Mouse (Mus musculus): ENCODE data around the gene Intu. TPM values are rescaled to one million over a fixed set of nuclear protein-coding genes. Genes with fewer than 3 reads are reported as not detected.
A peak's percentile ranks its signal among the peaks of the same experiment; 100 is the strongest.

Intu gene
- total and polyA plus RNA-seq, 3 experiments: 9.7 to 12.3 TPM; not detected in 1

DNA sequence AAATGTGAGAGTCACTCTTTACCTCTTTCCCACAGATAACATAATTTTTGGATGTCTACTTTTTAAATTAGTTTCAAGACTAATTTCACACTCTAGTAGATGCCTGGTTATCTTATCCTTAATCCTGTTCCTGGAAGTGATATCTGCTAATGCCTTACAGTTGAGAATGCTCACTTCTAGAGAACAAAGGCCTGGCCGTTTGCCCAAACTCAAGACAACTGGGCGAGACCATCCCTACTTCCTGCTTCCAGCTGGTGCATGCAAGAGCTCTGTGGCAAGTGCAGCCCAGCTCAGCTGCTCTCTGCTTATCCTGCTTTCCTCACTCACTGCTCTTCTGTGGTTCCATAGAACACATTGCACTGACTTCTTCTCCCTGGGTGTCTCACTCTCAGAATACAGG is 163.4 kb downstream of the Intu start (continued):
- TF ChIP-seq RCOR1 (IDR thresholded peaks at IDR 0.05; ENCODE audit: low read depth, low read length): peak; percentile 46; the same call in 1 of the 2 replicates

DNA sequence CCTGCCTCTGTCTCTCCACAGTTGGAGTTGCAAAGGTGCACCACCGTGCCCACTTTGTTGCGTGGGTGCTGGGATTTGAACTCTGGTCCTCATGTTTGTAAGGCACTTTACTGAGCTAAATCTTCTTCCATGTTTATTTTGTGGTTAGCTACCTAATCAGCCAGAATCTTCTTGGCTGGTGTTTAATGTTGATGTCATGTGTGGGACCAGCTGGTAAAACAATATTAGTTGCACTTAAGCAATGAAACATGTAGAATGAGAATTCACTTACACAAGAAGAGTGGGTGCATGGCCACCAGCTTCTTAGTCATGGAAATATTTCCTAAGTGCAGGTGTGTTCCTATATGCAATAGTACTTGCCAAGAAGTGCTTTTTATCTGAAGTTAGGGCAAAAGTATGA is 164.1 kb downstream of the Intu start:
- TF ChIP-seq MXI1 (IDR thresholded peaks at IDR 0.05; ENCODE audit: low read depth, low read length) (peak; percentile 34; the same call in 1 of the 2 replicates), CTCF (IDR thresholded peaks at IDR 0.05 in 2 of 3, conservative IDR thresholded peaks at IDR 0.05 in 1 of 3; ENCODE audit: control insufficient read depth in 1 of 3, insufficient read depth in 1 of 3, low read depth in 2 of 3, low read length in 3 of 3, poor library complexity in 1 of 3, severe bottlenecking in 1 of 3) (no peak), SIN3A (IDR thresholded peaks at IDR 0.05; ENCODE audit: low read length) (peak; percentile 53), POLR2AphosphoS2 (IDR thresholded peaks at IDR 0.05; ENCODE audit: low read length) (no peak), ZNF384 (IDR thresholded peaks at IDR 0.05; ENCODE audit: low read depth, low read length) (no peak), ZC3H11A (IDR thresholded peaks at IDR 0.05; ENCODE audit: low read depth, low read length) (no peak), RAD21 (IDR thresholded peaks at IDR 0.05; ENCODE audit: low read depth, low read length) (no peak), UBTF (IDR thresholded peaks at IDR 0.05; ENCODE audit: borderline replicate concordance, insufficient read depth, low read depth, low read length) (no peak), MYC (IDR thresholded peaks at IDR 0.05; ENCODE audit: low read depth, low read length) (no peak), EP300 (IDR thresholded peaks at IDR 0.05; ENCODE audit: low read depth in 1 of 2, low read length in 2 of 2) (0 out of 4 replicates have a peak, but pooled peaks have one; percentile 18 to 21), ETS1 (IDR thresholded peaks at IDR 0.05; ENCODE audit: low read depth, low read length) (peak; percentile 96), MEF2A (IDR thresholded peaks at IDR 0.05; ENCODE audit: extremely low read depth, insufficient replicate concordance, low read depth, low read length, poor library complexity, severe bottlenecking) (no peak), TBP (IDR thresholded peaks at IDR 0.05; ENCODE audit: low read depth, low read length) (no peak), GATA1 (IDR thresholded peaks at IDR 0.05; ENCODE audit: low read depth, low read length) (0 out of 2 replicates have a peak, but pooled peaks have one; percentile 12), BHLHE40 (IDR thresholded peaks at IDR 0.05; ENCODE audit: borderline replicate concordance, low read depth, low read length) (no peak), POLR2AphosphoS5 (IDR thresholded peaks at IDR 0.05; ENCODE audit: borderline replicate concordance, low read depth, low read length) (no peak), RCOR1 (IDR thresholded peaks at IDR 0.05; ENCODE audit: low read depth, low read length) (no peak), NRF1 (IDR thresholded peaks at IDR 0.05; ENCODE audit: insufficient read depth, low read depth, low read length, poor library complexity, severe bottlenecking) (no peak), USF1 (IDR thresholded peaks at IDR 0.05; ENCODE audit: low read depth, low read length) (no peak), TCF12 (IDR thresholded peaks at IDR 0.05; ENCODE audit: low read depth, low read length) (0 out of 2 replicates have a peak, but pooled peaks have one; percentile 49), MAFK (IDR thresholded peaks at IDR 0.05; ENCODE audit: borderline replicate concordance, low read depth, low read length) (no peak)
- Histone ChIP-seq H3K79me2 (ENCODE audit: control insufficient read depth, insufficient read depth, low read length, poor library complexity) (no peaks in the 10 kb centered on the region), H3K36me3 (ENCODE audit: control insufficient read depth in 1 of 2, insufficient read depth in 2 of 2, low read length in 2 of 2) (peaks cover 0 to 23% of the 10 kb centered on the region in 2 experiments; a peak in 2 of 4 replicates), H3K27me3 (ENCODE audit: control insufficient read depth in 1 of 2, insufficient read depth in 2 of 2, low read length in 2 of 2) (no peaks in the 10 kb centered on the region), H3K9me3 (replicated peaks; ENCODE audit: insufficient read depth, low read length) (no peaks in the 10 kb centered on the region), H3K4me3 (ENCODE audit: control insufficient read depth in 1 of 2, insufficient read depth in 1 of 2, low read depth in 2 of 2, low read length in 2 of 2) (no peak overlapping the region), H3K4me1 (ENCODE audit: control insufficient read depth in 1 of 2, insufficient read depth in 2 of 2, low read length in 2 of 2) (peaks cover 15 to 18% of the 10 kb centered on the region in 2 experiments), H3K9ac (ENCODE audit: control insufficient read depth, low read depth, low read length, poor library complexity, severe bottlenecking) (no peak overlapping the region), H3K27ac (ENCODE audit: control insufficient read depth, low read depth, low read length) (peak overlapping the region; percentile 60)
- peak; percentile 41 for DNase-seq (ENCODE audit: low read depth, low spot score)

All from MEL (cell line).